Comparison of ENCODE assay signal across 8 mouse cellular contexts in the genomic region with DNA sequence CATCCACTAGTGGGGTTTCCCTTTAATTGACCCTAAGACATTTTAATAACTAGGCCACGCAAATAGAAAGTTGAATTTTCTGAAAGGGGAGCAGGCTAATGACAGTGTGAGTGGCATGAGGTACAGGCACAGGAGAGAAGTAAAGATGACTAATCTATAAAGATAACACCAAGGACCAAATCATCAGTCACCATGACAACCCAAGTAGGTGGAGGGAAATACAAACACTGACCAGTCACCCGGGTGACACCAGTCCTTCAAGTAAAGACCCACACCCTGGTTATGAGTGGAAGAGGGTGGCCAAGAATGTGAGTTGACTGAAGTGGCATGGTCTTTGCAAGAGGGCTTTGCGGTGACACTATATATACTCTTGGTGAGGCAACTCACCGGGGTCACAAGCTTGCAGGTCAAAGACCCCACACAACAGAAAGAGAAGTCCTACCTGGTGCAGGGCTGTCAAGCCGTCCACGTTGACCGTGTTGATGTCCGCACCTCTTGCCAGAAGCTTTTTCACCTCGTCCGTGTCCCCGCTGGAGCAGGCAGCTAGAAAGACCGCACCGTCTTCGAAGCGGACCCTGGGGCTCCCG. TPM values are rescaled to one million over a fixed set of nuclear protein-coding genes. Genes with fewer than 3 reads are reported as not detected.
DNase-seq lines count a peak whose midpoint lies in the region; ATAC-seq and TF ChIP-seq lines count a peak whose summit lies in the region.

No protein-coding gene starts in this region.

- peak; percentile 34 for ATAC-seq in heart, embryonic 12.5 days (ENCODE audit: insufficient number of reproducible peaks, low FRiP score)
- no peak for ATAC-seq in forebrain, embryonic 16.5 days
- ATAC-seq in liver, embryonic 14.5 days (ENCODE audit: insufficient read depth), result peak; percentile 26; the same call in 1 of the 2 replicates

- H3K4me1 ChIP-seq in heart, embryonic 12.5 days (replicated peaks), result peaks cover 34% of the 10 kb centered on the region
- peaks cover 14% of the 10 kb centered on the region for H3K4me1 ChIP-seq in forebrain, embryonic 16.5 days (replicated peaks; ENCODE audit: control insufficient read depth, insufficient read depth, low read length)
- H3K4me1 ChIP-seq in liver, embryonic 14.5 days (replicated peaks; ENCODE audit: control insufficient read depth in 2 of 2, insufficient read depth in 2 of 2, low read length in 1 of 2), result peaks cover 6 to 12% of the 10 kb centered on the region in 2 experiments; a peak in 3 of 4 replicates

- 3% methylated on average over 16 of the region's 16 CpGs for WGBS in heart, embryonic 12.5 days
- 3% methylated on average over 16 of the region's 16 CpGs for WGBS in forebrain, embryonic 16.5 days
- 4% methylated on average over 16 of the region's 16 CpGs for WGBS in liver, embryonic 14.5 days (ENCODE audit: insufficient replicate concordance)

- peak overlapping the region; percentile 92 for H3K27ac ChIP-seq in heart, embryonic 12.5 days (ENCODE audit: poor library complexity, severe bottlenecking)
- peak overlapping the region; percentile 95 for H3K27ac ChIP-seq in forebrain, embryonic 16.5 days (ENCODE audit: low read length)
- H3K27ac ChIP-seq in liver, embryonic 14.5 days, result peak overlapping the region; percentile 1; the same call in 1 of the 2 replicates

- intact Hi-C loops in heart, postnatal 36 days (cut with DNase I), result loop anchor here (5.0 to 10.0 kb wide), 3 partner anchors 78 to 230 kb away; no protein-coding TSS in a partner anchor

- peak overlapping the region; percentile 82 for H3K4me2 ChIP-seq in heart, embryonic 12.5 days
- H3K4me2 ChIP-seq in forebrain, embryonic 16.5 days (ENCODE audit: low read length), result peak overlapping the region; percentile 77
- H3K4me2 ChIP-seq in liver, embryonic 14.5 days (ENCODE audit: low read depth), result peak overlapping the region; percentile 75

- H3K27me3 ChIP-seq in heart, embryonic 12.5 days (replicated peaks), result no peaks in the 10 kb centered on the region
- H3K27me3 ChIP-seq in forebrain, embryonic 16.5 days (replicated peaks; ENCODE audit: control insufficient read depth, insufficient read depth, low read length), result no peaks in the 10 kb centered on the region
- H3K27me3 ChIP-seq in liver, embryonic 14.5 days (ENCODE audit: control insufficient read depth, insufficient read depth, low read length), result no peaks in the 10 kb centered on the region

- H3K4me3 ChIP-seq in heart, embryonic 12.5 days, result peak overlapping the region; percentile 96
- H3K4me3 ChIP-seq in forebrain, embryonic 16.5 days (replicated peaks; ENCODE audit: low read length), result peak overlapping the region; percentile 90
- H3K4me3 ChIP-seq in liver, embryonic 14.5 days (ENCODE audit: insufficient read depth in 1 of 2, low read depth in 2 of 2, low read length in 2 of 2), result peak overlapping the region; percentile 85 to 94

- no peaks in the 10 kb centered on the region for H3K9me3 ChIP-seq in heart, embryonic 12.5 days (replicated peaks)
- no peaks in the 10 kb centered on the region for H3K9me3 ChIP-seq in forebrain, embryonic 16.5 days (ENCODE audit: control insufficient read depth, low read length)
- H3K9me3 ChIP-seq in liver, embryonic 14.5 days (ENCODE audit: control insufficient read depth, low read length), result no peaks in the 10 kb centered on the region

- peak overlapping the region; percentile 94 for H3K9ac ChIP-seq in heart, embryonic 12.5 days
- H3K9ac ChIP-seq in forebrain, embryonic 16.5 days (replicated peaks; ENCODE audit: low read depth, low read length), result peak overlapping the region; percentile 90
- H3K9ac ChIP-seq in liver, embryonic 14.5 days (replicated peaks), result peak overlapping the region; percentile 83

- peaks cover 9% of the 10 kb centered on the region; the same call in 1 of the 2 replicates for H3K36me3 ChIP-seq in heart, embryonic 12.5 days
- no peaks in the 10 kb centered on the region for H3K36me3 ChIP-seq in forebrain, embryonic 16.5 days (ENCODE audit: control insufficient read depth, insufficient read depth)
- no peaks in the 10 kb centered on the region for H3K36me3 ChIP-seq in liver, embryonic 14.5 days (replicated peaks; ENCODE audit: control insufficient read depth, insufficient read depth, low read depth)

- TF ChIP-seq EP300 in liver, embryonic 14.5 days (IDR thresholded peaks at IDR 0.05; ENCODE audit: low read depth), result no peak

- DNase-seq in heart, postnatal 36 days, result no peak
- peak; percentile 25 for DNase-seq in NIH3T3 (ENCODE audit: low read depth)
- peak in 2 of 3 experiments; percentile 9 to 40 for DNase-seq in liver, embryonic 14.5 days (ENCODE audit: low read depth in 3 of 3, low spot score in 3 of 3)
- peak; percentile 33 for DNase-seq in skeletal muscle tissue, adult 2 months (ENCODE audit: low read depth, low spot score)
- DNase-seq in layer of hippocampus, postnatal 25 days (ENCODE audit: extremely low spot score in 1 of 2, low spot score in 1 of 2), result no peak
- DNase-seq in layer of hippocampus, postnatal 36 days, result no peak

- TF ChIP-seq CTCF in liver, embryonic 14.5 days (IDR thresholded peaks at IDR 0.05; ENCODE audit: low read depth), result no peak

RNA-seq across cellular contexts. Expression of a gene that starts 0.6 kb away (rescaled TPM):
- 29.6 and 31.2 TPM in 2 replicates for polyA plus RNA-seq in heart, embryonic 12.5 days (2016; fragmentation: Nextera tagmentation; extraction: Ambion mirVana)
- 100 to 1,000 TPM; 150 to 160 TPM for total RNA-seq in heart, postnatal 36 days (2021)
- 15.2 and 17.5 TPM in 2 replicates for polyA plus RNA-seq in forebrain, embryonic 16.5 days (2015; fragmentation: Nextera tagmentation; extraction: Ambion mirVana)
- polyA plus RNA-seq in liver, embryonic 14.5 days (2012; rRNA removed), result 1.3 and 1.6 TPM in 2 replicates
- polyA plus RNA-seq in liver, embryonic 14.5 days (2014; fragmentation: Nextera tagmentation; extraction: Ambion mirVana), result 1.7 TPM in 2 replicates
- 10 to 100 TPM; 68.5 to 75.8 TPM for total RNA-seq in layer of hippocampus, postnatal 25 days (2021)
- total RNA-seq in layer of hippocampus, postnatal 36 days (2021), result 10 to 100 TPM; 71.9 to 77.8 TPM

RNA-seq across cellular contexts. Expression of a gene that starts 7.2 kb away (rescaled TPM):
- polyA plus RNA-seq in heart, embryonic 12.5 days (2016; fragmentation: Nextera tagmentation; extraction: Ambion mirVana), result 46.6 and 48.7 TPM in 2 replicates
- total RNA-seq in heart, postnatal 36 days (2021), result 1 to 10 TPM; 7.2 to 7.3 TPM
- 23.5 and 25.8 TPM in 2 replicates for polyA plus RNA-seq in forebrain, embryonic 16.5 days (2015; fragmentation: Nextera tagmentation; extraction: Ambion mirVana)
- 16.3 and 22.2 TPM in 2 replicates for polyA plus RNA-seq in liver, embryonic 14.5 days (2012; rRNA removed)
- 37.2 and 37.6 TPM in 2 replicates for polyA plus RNA-seq in liver, embryonic 14.5 days (2014; fragmentation: Nextera tagmentation; extraction: Ambion mirVana)
- 1 to 10 TPM; 2.0 to 2.4 TPM for total RNA-seq in layer of hippocampus, postnatal 25 days (2021)
- total RNA-seq in layer of hippocampus, postnatal 36 days (2021), result 1 to 10 TPM; 2.0 to 2.5 TPM

Comparison
In these comparisons a context has a peak if more than half of its experiments do, and no peak if none do; other contexts are left out.
1. H3K27ac ChIP-seq: peak in every context shown above with its lines; median percentile 95 in forebrain, embryonic 16.5 days; 92 in heart, embryonic 12.5 days; 1 in liver, embryonic 14.5 days.
2. DNase-seq: peak in NIH3T3 (single experiment), liver, embryonic 14.5 days (2 of 3) and skeletal muscle tissue, adult 2 months (single experiment); none in heart, postnatal 36 days (0 of 2), layer of hippocampus, postnatal 25 days (0 of 2) and layer of hippocampus, postnatal 36 days (0 of 2).
3. Peak in every context shown above with its lines, with median percentiles within 50 percentile points of each other: H3K4me2 ChIP-seq, H3K4me3 ChIP-seq and H3K9ac ChIP-seq.